Mouse (Mus musculus) bone marrow, adult 2 months (tissue): ENCODE data around the gene Ppp1r12a.

Experiments used
- CTCF ChIP-seq: fragments of 200-500 bp; IDR thresholded peaks from 2 replicates; pipeline ENCODE4 v1.5.1; 2011; ENCODE audit warnings: low read length, control low read depth; ENCODE audit not compliant: control insufficient read depth, insufficient read depth
- POLR2A ChIP-seq: fragments of 200-500 bp; IDR thresholded peaks from 2 replicates; pipeline ENCODE4 v1.6.1; 2011; ENCODE audit warnings: low read depth, mild to moderate bottlenecking, control low read depth, low read length, borderline replicate concordance; ENCODE audit not compliant: control insufficient read depth

GRCm38 (mm10) chr10:108139788-108140187 lies 22.2 kb upstream of the Ppp1r12a start:
- TF ChIP-seq CTCF (no peak), POLR2A (no peak)
